Mouse (Mus musculus): ENCODE results near the gene Snap91.

The Snap91 gene

GRCm38 (mm10) chr9:86814340-86814739, 66.1 kb downstream of the Snap91 start:
- no peak for DNase-seq (ENCODE audit: low spot score in 2 of 2)

- DNase-seq (ENCODE audit: low spot score in 2 of 2) = no peak
These were observed 67.1 kb downstream of the Snap91 start for GRCm38 (mm10) chr9:86813327-86813726.

- no peak for DNase-seq (ENCODE audit: low spot score in 2 of 2)
These were observed 69.7 kb downstream of the Snap91 start for GRCm38 (mm10) chr9:86810696-86811232.

- DNase-seq (ENCODE audit: low spot score in 2 of 2) = no peak
These were observed 70.2 kb downstream of the Snap91 start for GRCm38 (mm10) chr9:86810213-86810612.

- no peak for DNase-seq (ENCODE audit: low spot score in 2 of 2)
These were observed 79.8 kb downstream of the Snap91 start for GRCm38 (mm10) chr9:86800600-86801163.

GRCm38 (mm10) chr9:86799099-86799498, 81.4 kb downstream of the Snap91 start:
- DNase-seq (ENCODE audit: low spot score in 2 of 2) = no peak

GRCm38 (mm10) chr9:86798686-86799085, 81.8 kb downstream of the Snap91 start:
- DNase-seq (ENCODE audit: low spot score in 2 of 2) = no peak

- DNase-seq (ENCODE audit: low spot score in 2 of 2) = no peak
These were observed 82.3 kb downstream of the Snap91 start for GRCm38 (mm10) chr9:86798129-86798528.

GRCm38 (mm10) chr9:86797553-86797952, 82.9 kb downstream of the Snap91 start:
- DNase-seq (ENCODE audit: low spot score in 2 of 2) = no peak

GRCm38 (mm10) chr9:86795236-86795635, 85.2 kb downstream of the Snap91 start:
- no peak for DNase-seq (ENCODE audit: low spot score in 2 of 2)

GRCm38 (mm10) chr9:86791927-86792326, 88.5 kb downstream of the Snap91 start:
- no peak for DNase-seq (ENCODE audit: low spot score in 2 of 2)

- DNase-seq (ENCODE audit: low spot score in 2 of 2) = no peak
These were observed 91.3 kb downstream of the Snap91 start for GRCm38 (mm10) chr9:86789186-86789585.

- DNase-seq (ENCODE audit: low spot score in 2 of 2) = no peak
These were observed 97.6 kb downstream of the Snap91 start for GRCm38 (mm10) chr9:86782836-86783235.

GRCm38 (mm10) chr9:86781426-86781825, 99.0 kb downstream of the Snap91 start:
- no peak for DNase-seq (ENCODE audit: low spot score in 2 of 2)

GRCm38 (mm10) chr9:86778212-86778611, 102.2 kb downstream of the Snap91 start:
- DNase-seq (ENCODE audit: low spot score in 2 of 2) = no peak

GRCm38 (mm10) chr9:86777309-86777708, 103.1 kb downstream of the Snap91 start:
- DNase-seq (ENCODE audit: low spot score in 2 of 2) = no peak

- DNase-seq (ENCODE audit: low spot score in 2 of 2) = no peak
These were observed 105.1 kb downstream of the Snap91 start for GRCm38 (mm10) chr9:86775374-86775773.

- no peak for DNase-seq (ENCODE audit: low spot score in 2 of 2)
These were observed 106.5 kb downstream of the Snap91 start for GRCm38 (mm10) chr9:86773996-86774395.

- DNase-seq (ENCODE audit: low spot score in 2 of 2) = no peak
These were observed 107.6 kb downstream of the Snap91 start for GRCm38 (mm10) chr9:86772897-86773296.

- no peak for DNase-seq (ENCODE audit: low spot score in 2 of 2)
These were observed 113.5 kb downstream of the Snap91 start for GRCm38 (mm10) chr9:86766991-86767390.

- DNase-seq (ENCODE audit: low spot score in 2 of 2) = no peak
These were observed 116.5 kb downstream of the Snap91 start for GRCm38 (mm10) chr9:86764002-86764401.

- DNase-seq (ENCODE audit: low spot score in 2 of 2) = no peak
These were observed 117.7 kb downstream of the Snap91 start for GRCm38 (mm10) chr9:86762477-86763376.

All from natural killer cell, adult 2 months (primary cell).